Mouse (Mus musculus) embryonic stem cell, embryonic (primary cell): ENCODE measurements around the gene Zfp553.

Experiments used
- CTCF ChIA-PET, 4 experiments: fragments of 300-600 bp in 2 of 4; fragments of 350-600 bp in 2 of 4; sonication (Branson Sonifier 250); formaldehyde crosslinking; loops; one replicate each; lab custom pipeline; 2022; ENCODE audit warnings: inconsistent platforms in 2 of 4; lab: Charles Lee
- POLR2A ChIA-PET, 4 experiments: fragments of 300-600 bp in 2 of 4; fragments of 350-600 bp in 2 of 4; sonication (Branson Sonifier 250); formaldehyde crosslinking; loops; one replicate each; lab custom pipeline; 2022; ENCODE audit warnings: antibody characterized with exemption in 4 of 4, inconsistent platforms in 1 of 4; lab: Charles Lee

Zfp553 gene

DNA sequence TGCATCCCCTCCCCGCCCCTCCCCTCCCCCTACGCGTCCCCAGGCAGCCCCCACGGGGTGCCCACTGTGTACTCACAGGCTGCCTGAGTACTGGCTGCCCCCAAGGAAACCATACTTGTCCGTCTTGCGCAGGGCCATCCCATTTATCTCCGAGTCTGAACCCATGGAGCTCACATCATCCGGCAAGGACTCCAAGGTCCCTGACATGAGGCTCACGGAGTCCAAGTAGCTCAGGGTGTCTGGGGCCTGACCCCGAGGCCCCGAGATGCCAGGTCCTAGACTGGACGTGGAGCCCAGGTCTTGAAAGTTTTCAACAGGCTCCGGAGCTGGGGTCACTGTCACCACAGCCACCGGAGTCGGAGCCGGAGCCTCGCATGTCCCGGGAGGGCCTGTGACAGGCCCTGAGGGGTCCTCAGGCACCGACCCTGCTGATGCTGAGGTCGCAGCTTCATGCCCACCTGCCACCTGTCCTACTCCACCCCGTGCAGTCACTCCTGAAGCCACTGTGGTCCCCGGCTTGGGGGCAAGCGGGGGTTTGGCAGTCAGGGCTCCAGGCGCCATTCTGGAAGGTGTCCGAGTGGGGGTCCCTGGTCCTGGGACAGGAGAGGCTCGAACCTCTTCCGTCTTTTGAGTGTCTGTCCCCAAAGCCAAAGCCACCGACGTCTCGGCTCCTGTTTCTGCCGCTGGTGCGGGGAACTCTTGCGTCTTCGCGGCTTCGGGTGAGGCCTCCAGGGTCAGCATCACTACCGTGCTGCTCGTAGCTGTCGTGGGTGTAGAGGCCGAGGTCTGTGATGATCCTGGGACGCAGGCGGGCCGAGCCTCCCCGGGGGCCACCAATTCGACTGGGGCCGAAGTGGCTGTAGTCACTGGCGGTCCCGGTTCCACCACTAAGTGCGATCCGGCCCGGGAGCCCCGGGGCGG, 25.2 kb upstream of the Zfp553 start:
- CTCF ChIA-PET: interaction anchor here in 2 of 4 experiments (0.6 to 1.9 kb wide), 6 partner anchors 8 to 620 kb away, joined by 3 to 5 read pairs (median 4); no protein-coding TSS in a partner anchor
- POLR2A ChIA-PET: interaction anchor here (0.7 to 4.0 kb wide), 36 partner anchors 8 to 583 kb away, joined by 3 to 84 read pairs (median 5); partner anchors contain the start of genes Cd2bp2 (in 3 of the 4), Sept1 (in 2 of the 4), Zfp553 (in 2 of the 4) and Maz (in 1 of the 4)

DNA sequence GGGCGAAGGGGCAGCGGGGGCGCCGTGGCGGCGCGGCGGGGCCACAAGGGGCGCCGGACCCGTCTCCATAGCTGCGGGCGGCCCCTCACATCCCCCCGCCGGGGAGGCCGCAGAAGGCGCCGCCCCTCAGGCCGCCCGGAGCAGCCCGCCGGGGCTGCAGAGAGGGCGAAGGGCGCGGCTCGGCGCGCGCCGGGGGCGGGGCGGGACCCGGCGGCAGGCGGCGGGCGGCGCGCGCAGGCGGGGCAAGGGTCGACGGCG, 24.6 kb upstream of the Zfp553 start, which contains the start of gene Tbc1d10b:
Gene Tbc1d10b (minus strand): TSS at position 174 of the 258 bp plus-strand sequence.
- ChIA-PET POLR2A (interaction anchor here in 3 of 4 experiments (1.0 to 4.0 kb wide), 10 partner anchors 9 to 29 kb away, joined by 3 to 84 read pairs (median 10); partner anchors contain the start of genes Cd2bp2 (in 2 of the 3), Sept1 (in 2 of the 3) and Zfp553 (in 2 of the 3)), CTCF (interaction anchor here in 2 of 4 experiments (0.5 to 1.9 kb wide), 2 partner anchors 27 to 49 kb away, joined by 4 to 5 read pairs; no protein-coding TSS in a partner anchor)

DNA sequence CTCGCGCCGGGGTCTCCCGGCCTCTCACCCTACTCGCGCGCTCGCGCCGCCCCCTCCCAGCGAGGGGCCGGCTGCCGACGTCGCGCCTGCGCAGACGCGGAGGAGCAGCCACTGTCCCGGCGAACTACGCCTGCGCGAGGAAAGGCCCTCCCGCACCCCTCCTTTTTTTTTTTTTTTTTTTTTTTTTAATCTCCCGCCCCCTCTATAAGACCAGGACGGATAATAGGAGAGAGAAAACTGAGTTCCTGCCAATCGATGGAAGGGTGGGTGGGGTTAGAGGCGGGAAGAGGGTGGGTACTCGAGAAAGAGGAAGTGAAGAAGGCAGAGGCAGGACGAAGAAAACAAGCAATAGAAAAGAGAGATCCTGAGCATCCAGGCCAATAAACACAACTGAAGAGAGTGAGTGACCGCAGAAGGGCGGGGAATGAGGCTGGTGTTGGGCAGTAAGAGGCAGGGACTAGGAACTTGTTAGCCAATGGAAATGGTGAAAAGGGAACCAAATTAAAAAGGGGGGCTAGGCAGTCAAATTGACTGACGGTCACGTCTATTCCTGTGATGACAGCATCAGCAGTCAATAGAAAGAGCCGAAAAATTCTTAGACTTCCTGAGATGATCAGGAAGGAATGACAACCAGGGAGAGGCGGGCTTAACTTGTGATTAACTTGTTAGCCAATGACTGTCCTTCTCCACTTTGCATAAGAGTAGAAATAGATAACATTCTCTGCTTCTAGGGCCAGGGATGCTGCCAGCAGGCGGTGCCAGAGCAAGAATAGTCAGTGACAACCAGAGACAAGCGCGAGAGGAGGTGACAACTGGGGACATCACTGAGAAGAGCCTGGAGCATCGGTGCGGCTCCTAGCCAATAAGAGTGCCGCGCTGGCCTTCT, 24.1 kb upstream of the Zfp553 start, which contains the start of gene Mylpf:
Gene Mylpf (plus strand): TSS at position 338 of the 886 bp plus-strand sequence.
- CTCF ChIA-PET: interaction anchor here in 2 of 4 experiments (0.5 to 1.9 kb wide), 3 partner anchors 21 to 49 kb away, joined by 3 to 5 read pairs (median 4); no protein-coding TSS in a partner anchor
- POLR2A ChIA-PET: interaction anchor here in 3 of 4 experiments (0.6 to 7.3 kb wide), 28 partner anchors 8 to 438 kb away, joined by 3 to 208 read pairs (median 6); partner anchors contain the start of genes Cd2bp2 (in 2 of the 3), Sept1 (in 2 of the 3), Zfp553 (in 2 of the 3) and Dctpp1 (in 1 of the 3)

DNA sequence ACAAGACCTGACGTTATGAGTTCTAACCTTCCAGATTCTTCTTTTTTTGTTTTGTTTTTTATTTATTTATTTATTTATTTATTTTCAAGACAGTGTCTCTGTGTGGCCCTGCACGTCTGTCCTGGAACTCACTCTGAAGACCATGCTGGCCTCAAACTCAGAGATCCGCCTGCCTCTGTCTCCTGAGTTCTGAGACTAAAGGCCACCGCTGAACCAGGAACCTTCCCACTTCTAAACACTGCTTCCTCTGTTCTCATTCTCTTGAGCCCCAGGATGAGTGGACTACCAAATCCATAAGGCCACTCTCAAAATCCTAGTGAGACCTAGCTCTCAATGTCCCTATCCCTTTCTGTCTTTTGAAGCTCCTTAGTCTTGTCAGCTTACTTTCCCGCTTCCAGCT, 23.0 kb upstream of the Zfp553 start:
- ChIA-PET POLR2A (interaction anchor here (0.5 to 7.3 kb wide), 22 partner anchors 8 to 51 kb away, joined by 3 to 208 read pairs (median 6); partner anchors contain the start of genes Cd2bp2 (in 2 of the 4), Sept1 (in 2 of the 4), Zfp553 (in 2 of the 4) and Dctpp1 (in 1 of the 4)), CTCF (interaction anchor here in 2 of 4 experiments (0.6 to 1.1 kb wide), 2 partner anchors 14 to 22 kb away, joined by 3 read pairs; no protein-coding TSS in a partner anchor)

DNA sequence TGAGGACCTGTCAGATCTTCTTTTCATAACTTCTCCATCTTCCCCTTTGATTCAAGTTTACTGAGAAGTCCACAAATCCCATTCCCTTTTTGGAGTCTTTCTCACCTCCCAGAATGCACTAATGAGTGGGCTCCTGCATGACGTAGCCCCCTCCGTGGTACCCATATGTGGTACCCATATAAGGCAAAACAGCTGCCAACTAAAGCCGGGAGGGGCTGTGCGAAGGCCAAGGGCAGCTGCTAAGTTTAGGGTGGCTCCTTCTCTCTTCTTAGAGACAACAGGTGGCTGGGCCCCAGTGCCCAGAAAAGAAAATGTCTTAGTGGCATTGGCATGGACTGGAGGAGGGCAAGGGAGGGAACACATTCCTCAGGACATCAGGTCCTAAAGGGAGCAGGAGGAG, 22.6 kb upstream of the Zfp553 start:
- CTCF ChIA-PET: interaction anchor here in 1 of 4 experiments (1.1 kb wide), 1 partner anchor 14 kb away, joined by 3 read pairs; no protein-coding TSS in a partner anchor
- POLR2A ChIA-PET: interaction anchor here (0.8 to 7.3 kb wide), 19 partner anchors 8 to 64 kb away, joined by 3 to 208 read pairs (median 6); partner anchors contain the start of genes Cd2bp2 (in 2 of the 4), Sept1 (in 2 of the 4), Zfp553 (in 2 of the 4) and Dctpp1 (in 1 of the 4)

DNA sequence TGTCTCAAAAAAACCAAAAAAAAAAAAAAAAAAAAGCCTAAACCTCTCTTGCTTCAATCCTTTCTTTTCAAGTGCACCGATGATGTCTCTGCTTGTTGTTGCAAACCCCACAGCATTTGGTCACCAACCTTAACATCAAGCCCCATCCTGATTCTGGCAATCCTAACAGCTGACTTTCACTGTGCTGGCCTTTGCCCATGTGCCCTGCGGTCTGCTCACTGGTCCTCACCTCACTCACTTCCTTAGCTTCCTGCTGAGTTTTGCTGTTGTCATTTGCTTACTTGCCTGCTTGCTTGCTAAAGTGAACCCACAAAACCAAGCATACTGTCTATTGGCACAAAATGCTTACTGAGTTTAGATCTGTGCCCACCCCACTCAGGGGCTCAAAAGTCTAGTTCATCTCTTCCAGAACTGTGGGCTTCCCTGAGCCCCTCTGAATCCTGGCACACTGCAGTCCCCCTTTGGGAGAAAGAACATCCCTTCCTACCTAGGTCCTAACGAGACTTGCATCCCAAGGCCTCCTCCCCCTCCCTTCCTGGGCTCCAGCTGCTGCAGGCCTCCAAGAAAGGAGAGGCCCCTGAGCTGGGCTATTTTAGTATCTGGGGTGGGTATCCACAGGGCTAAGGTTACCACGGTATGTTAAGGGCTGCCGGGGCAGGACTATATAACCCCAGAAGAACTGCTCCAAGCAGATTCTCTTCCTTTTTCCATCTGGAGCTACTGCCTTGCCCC, 21.7 kb upstream of the Zfp553 start:
- POLR2A ChIA-PET: interaction anchor here in 3 of 4 experiments (0.7 to 7.3 kb wide), 28 partner anchors 8 to 426 kb away, joined by 3 to 208 read pairs (median 6); partner anchors contain the start of genes Cd2bp2 (in 2 of the 3), Sept1 (in 2 of the 3), Zfp553 (in 2 of the 3) and Dctpp1 (in 1 of the 3)

DNA sequence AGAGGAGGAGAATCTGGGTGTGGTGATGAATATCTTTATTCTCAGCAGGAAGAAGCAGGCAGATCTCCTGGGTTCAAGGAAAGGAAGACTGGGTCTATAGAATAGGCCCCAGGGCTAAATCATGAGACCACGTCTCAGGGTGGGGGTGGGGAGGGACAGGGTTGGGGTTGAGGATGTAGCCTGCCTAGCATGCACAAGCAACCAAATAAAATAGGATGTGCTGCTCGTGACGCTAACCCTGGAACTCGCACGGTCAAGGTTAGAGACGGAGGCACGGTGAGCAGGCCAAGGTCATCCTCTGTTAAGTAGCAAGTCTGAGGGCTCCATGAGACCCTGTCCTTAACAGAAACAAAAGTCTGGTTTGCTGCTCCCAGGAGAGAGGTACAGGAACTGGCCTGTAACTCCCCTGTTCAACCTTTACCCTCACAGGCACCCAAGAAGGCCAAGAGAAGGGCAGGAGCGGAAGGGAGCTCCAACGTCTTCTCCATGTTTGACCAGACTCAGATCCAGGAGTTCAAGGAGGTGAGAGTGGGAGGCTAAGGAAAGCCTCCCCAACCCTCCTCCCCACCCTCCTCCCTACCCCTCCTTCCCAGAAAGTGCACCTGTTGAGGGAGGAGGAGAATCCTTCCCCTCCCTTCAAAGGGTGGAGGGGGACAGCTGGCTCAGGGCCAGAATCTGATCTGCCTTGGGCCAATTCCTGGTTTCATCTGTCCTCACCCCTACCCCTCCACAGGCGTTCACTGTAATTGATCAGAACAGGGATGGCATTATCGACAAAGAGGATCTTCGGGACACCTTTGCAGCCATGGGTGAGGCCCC, 20.2 kb upstream of the Zfp553 start:
- ChIA-PET CTCF (interaction anchor here (0.5 to 2.0 kb wide), 16 partner anchors 11 to 519 kb away, joined by 3 to 14 read pairs (median 3); partner anchors contain the start of genes Zfp553 (in 1 of the 4) and Zfp771 (in 1 of the 4)), POLR2A (interaction anchor here (0.6 to 7.3 kb wide), 37 partner anchors 8 to 710 kb away, joined by 3 to 208 read pairs (median 5); partner anchors contain the start of genes Cd2bp2 (in 2 of the 4), Sept1 (in 2 of the 4), Zfp553 (in 2 of the 4) and Zfp771 (in 2 of the 4))

More for the DNA sequence above, 21.7 kb upstream of the Zfp553 start:
- CTCF ChIA-PET: interaction anchor here in 3 of 4 experiments (0.5 to 1.5 kb wide), 7 partner anchors 13 to 672 kb away, joined by 3 to 9 read pairs (median 3); no protein-coding TSS in a partner anchor

DNA sequence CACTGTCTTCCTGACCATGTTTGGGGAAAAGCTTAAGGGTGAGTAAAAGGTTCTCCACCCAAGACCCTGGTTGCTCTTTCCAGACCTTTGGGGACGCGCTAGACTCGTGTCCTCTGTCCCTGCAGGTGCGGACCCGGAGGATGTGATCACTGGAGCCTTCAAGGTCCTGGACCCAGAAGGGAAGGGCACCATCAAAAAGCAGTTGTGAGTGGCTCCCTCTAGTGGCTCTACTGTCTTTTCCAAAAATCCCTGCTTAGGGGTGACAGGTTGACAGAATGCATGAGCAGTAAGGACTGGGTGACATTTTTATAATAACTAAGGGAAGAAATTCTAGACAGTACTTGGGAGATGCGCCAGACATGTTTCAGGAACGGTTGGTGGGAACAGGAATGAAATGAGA, 19.4 kb upstream of the Zfp553 start:
- ChIA-PET POLR2A (interaction anchor here (0.5 to 7.3 kb wide), 33 partner anchors 10 to 993 kb away, joined by 3 to 208 read pairs (median 5); partner anchors contain the start of genes Sept1 (in 3 of the 4), Zfp553 (in 3 of the 4), Zfp771 (in 2 of the 4) and Cd2bp2 (in 1 of the 4)), CTCF (interaction anchor here (0.7 to 2.7 kb wide), 15 partner anchors 10 to 520 kb away, joined by 3 to 17 read pairs (median 4); partner anchors contain the start of genes Zfp553 (in 2 of the 4), Sept1 (in 1 of the 4) and Zfp771 (in 1 of the 4))

DNA sequence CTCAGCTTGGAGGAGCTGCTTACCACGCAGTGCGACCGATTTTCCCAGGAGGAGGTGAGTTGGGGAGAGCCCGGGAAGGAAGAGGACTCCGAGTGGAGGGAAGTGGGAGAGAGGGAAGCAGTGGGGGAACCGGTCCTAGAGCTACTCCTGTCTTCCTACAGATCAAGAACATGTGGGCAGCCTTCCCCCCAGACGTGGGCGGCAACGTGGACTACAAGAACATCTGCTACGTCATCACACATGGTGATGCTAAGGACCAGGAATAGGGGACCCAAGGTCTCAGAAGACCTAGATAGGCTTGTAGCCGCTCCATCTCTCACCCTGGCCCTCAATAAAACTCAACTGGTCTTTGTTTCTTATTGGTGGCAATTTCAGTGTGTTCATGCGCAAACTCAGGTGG, 18.9 kb upstream of the Zfp553 start:
- ChIA-PET POLR2A (interaction anchor here (0.6 to 7.3 kb wide), 28 partner anchors 10 to 711 kb away, joined by 3 to 208 read pairs (median 6); partner anchors contain the start of genes Sept1 (in 3 of the 4), Zfp553 (in 3 of the 4), Zfp771 (in 2 of the 4) and Cd2bp2 (in 1 of the 4)), CTCF (interaction anchor here in 3 of 4 experiments (0.6 to 2.7 kb wide), 11 partner anchors 9 to 250 kb away, joined by 3 to 17 read pairs (median 4); partner anchors contain the start of genes Sept1 (in 1 of the 3), Zfp553 (in 1 of the 3) and Zfp771 (in 1 of the 3))

DNA sequence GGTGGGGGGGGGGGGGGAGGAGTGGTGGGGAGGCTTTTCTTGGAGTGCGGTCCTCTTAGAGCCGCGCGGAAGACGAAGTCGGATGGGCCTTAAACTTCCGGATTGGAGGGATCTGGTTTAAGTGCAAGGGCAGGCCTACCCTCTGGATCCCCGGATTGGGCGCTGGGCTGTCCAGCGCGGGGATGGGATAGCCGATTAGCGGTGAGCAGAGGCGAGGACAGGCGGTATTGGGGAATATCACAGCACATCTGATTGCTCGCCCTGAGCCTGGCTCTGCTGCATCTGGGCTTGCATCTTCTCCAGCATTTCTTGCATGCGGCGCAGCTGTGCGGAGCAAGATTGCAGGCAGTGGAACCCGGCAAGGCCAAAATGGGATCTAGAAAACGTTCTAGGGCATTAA, 18.3 kb upstream of the Zfp553 start:
- ChIA-PET CTCF (interaction anchor here in 2 of 4 experiments (0.6 to 2.7 kb wide), 11 partner anchors 9 to 250 kb away, joined by 3 to 17 read pairs (median 4); partner anchors contain the start of genes Sept1 (in 1 of the 2) and Zfp553 (in 1 of the 2)), POLR2A (interaction anchor here (0.6 to 7.3 kb wide), 28 partner anchors 9 to 462 kb away, joined by 3 to 208 read pairs (median 6); partner anchors contain the start of genes Sept1 (in 3 of the 4), Zfp553 (in 3 of the 4), Cd2bp2 (in 2 of the 4) and Sephs2 (in 1 of the 4))

DNA sequence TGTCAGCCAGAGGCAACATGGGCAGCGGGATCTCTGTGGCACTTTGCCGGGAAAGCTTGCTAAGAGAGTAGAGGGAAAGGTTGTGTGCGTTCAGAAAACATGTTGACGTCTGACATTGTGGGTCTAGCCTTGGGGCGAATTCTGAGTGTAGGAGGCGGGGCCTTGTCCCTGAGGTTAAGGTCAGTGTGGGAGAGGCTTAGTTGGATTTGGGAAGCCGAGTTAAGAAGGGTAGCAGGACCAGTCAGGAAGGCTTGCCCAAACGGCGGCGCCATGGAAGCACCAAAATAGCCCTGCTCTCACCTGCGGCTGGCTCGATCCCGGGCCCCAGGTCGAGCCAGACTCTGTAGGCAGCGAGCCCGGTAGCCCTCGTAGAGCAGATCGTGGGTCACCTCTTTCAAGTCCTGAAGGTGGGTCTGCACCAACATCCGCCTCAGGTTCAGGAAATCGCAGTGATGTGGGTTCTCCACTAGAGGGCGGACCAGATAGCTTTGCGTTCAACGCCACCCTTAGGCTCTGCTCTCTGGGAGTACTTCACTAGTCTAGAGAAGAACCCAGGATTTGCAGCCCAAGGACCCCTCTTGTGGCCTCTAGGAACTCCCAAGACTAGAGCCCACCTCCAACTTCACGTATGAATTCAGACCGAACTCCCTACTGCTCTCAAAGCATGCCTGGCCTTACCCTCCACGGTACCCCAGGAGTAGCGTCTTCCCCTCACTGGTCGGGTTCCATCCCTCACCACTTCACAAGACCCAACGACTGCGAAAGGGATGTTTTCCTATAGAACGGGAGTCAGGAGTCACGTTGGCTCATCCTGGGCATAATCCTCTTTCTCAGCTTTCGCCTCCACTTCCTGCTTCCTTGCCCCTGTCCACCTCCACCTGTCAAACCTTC, 17.6 kb upstream of the Zfp553 start:
- ChIA-PET CTCF (interaction anchor here (0.6 to 2.7 kb wide), 19 partner anchors 8 to 713 kb away, joined by 3 to 17 read pairs (median 4); partner anchors contain the start of genes Sept1 (in 2 of the 4), Zfp553 (in 2 of the 4) and Zfp771 (in 1 of the 4)), POLR2A (interaction anchor here (0.6 to 7.3 kb wide), 27 partner anchors 8 to 430 kb away, joined by 3 to 208 read pairs (median 4); partner anchors contain the start of genes Sept1 (in 3 of the 4), Zfp553 (in 3 of the 4), Cd2bp2 (in 2 of the 4) and Zfp771 (in 1 of the 4))

DNA sequence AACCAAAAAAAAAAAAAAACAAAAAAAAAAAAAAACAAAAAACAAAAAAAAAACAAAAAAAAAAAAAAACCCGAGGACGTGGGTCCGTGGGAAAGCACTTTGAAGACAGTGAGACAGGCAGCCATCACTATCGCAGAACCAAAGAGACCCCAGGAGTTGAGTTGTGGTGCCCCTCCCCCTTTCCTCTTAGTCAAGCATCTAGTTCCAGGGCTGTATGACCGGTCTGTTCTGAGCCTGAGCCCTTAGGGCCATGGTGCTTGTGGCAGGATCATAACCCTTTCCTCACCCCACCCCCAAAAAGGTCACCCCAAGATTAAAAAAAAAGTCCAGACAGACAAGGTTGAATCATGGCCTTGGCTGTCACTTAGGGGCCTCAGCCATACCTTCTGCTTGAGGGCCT, 16.6 kb upstream of the Zfp553 start:
- POLR2A ChIA-PET: interaction anchor here (0.9 to 10.6 kb wide), 18 partner anchors 9 to 295 kb away, joined by 3 to 274 read pairs (median 12); partner anchors contain the start of genes Sept1 (in 3 of the 4), Zfp553 (in 3 of the 4), Tbc1d10b (in 2 of the 4) and Cd2bp2 (in 1 of the 4)
- CTCF ChIA-PET: interaction anchor here in 1 of 4 experiments (1.0 to 4.0 kb wide), 2 partner anchors 13 to 34 kb away, joined by 4 to 31 read pairs; no protein-coding TSS in a partner anchor

DNA sequence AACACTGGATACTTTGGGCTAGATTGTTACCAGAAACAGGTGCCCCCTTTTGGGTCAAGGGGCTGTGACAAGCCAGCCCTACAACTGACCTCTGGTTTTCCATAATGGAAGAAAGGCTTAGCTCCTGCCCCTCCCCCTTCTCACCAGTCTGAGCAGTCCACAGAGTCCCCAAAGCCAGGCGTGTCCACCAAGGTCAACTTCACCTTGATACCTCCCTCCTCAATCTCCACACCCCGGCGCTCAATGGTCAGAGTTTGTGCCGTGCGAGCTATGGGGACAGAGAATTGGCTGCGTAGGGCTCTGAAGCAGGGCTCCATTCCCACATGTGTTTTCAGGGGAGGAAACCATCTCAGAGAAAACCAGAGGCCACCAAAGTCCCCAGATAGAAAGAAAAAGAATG, 15.4 kb upstream of the Zfp553 start:
- ChIA-PET CTCF (interaction anchor here in 3 of 4 experiments (0.5 to 4.0 kb wide), 7 partner anchors 10 to 146 kb away, joined by 3 to 31 read pairs (median 4); no protein-coding TSS in a partner anchor), POLR2A (interaction anchor here (0.5 to 10.6 kb wide), 45 partner anchors 7 to 436 kb away, joined by 3 to 274 read pairs (median 5); partner anchors contain the start of genes Sept1 (in 4 of the 4), Zfp553 (in 4 of the 4), Pagr1a (in 2 of the 4) and Pagr1b (in 2 of the 4))
